Mouse (Mus musculus): ENCODE results near the gene Ubl3.

DNA sequence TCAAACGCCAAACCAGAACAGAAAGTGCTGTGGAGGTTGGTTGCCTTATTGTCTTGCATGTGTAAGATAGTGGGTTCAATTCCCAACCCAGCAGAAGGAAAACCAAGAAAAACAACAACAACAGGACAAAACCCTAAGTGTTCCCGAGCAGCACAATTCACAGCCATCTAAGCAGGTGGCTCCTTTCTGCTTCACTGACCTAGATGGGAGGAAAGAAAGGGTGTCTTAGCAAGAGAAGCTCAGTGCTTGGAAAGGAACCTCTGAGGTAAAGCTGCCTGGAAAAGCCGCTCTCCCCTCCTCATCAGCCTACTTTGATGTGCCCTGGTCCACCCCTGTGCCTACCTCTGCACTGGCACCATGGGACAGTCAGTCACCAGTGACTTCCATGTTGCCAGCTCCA is 70.8 kb downstream of the Ubl3 start:
- TF ChIP-seq CTCF (IDR thresholded peaks at IDR 0.05; ENCODE audit: extremely low read depth, insufficient read depth, insufficient read length, insufficient replicate concordance) (no peak), POLR2A (IDR thresholded peaks at IDR 0.05; ENCODE audit: low read depth, low read length) (no peak)
